Mouse (Mus musculus) C2C12 (cell line): ENCODE measurements around the gene Gfod2.

Source experiments
- CTCF ChIP-seq: IDR thresholded peaks from one replicate; pipeline ENCODE4 v1.5.1; 2011; ENCODE audit not compliant: control insufficient read depth, insufficient read depth, insufficient read length
- MYOG ChIP-seq: IDR thresholded peaks from one replicate; pipeline ENCODE4 v1.6.1; 2011; ENCODE audit not compliant: control insufficient read depth, insufficient read length; ENCODE audit errors: extremely low read depth

DNA sequence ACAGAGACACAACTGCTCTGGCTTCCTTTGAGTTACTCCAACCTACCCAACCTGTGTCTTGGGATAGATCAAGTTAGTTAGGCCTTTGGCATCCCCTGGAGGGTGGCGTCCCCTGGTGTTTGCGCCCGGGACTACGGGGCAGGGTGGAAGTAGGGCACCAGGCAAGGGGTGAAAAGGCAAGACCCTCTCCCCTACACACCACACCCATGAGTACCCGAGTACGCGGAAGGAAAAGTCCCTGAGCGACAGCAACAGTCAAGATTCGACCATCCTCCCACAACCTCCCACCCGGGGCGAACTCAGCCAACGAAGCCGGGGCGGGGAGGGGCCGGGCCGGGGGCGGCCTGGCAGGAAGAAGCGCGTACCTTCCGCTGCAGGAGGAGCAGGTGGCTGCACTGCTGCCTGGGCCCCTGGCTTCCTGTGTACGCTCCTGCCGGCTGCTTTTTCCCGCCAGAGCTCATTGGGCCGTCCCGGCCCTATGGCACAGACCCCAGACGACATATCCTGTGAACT is 72.6 kb downstream of the Gfod2 start, which contains the start of gene Carmil2:
- TF ChIP-seq CTCF, result peak; percentile 72
- TF ChIP-seq MYOG, result no peak
